ENCODE assay signal across 8 mouse cellular contexts in genomic region chr9:107675671-107676301, GRCm38 (mm10). TPM values are rescaled to one million over a fixed set of nuclear protein-coding genes. Genes with fewer than 3 reads are reported as not detected.
DNase-seq lines count a peak whose midpoint lies in the region; ATAC-seq and TF ChIP-seq lines count a peak whose summit lies in the region.

No protein-coding gene starts in this region.

- H3K27me3 ChIP-seq in forebrain, embryonic 12.5 days: peaks cover 51% of the 10 kb centered on the region
- H3K27me3 ChIP-seq in lung, postnatal 0 days (replicated peaks; ENCODE audit: insufficient read depth, low read length): peaks cover 11% of the 10 kb centered on the region; the same call in 1 of the 2 replicates

- peaks cover 2% of the 10 kb centered on the region; the same call in 1 of the 2 replicates for H3K4me1 ChIP-seq in bone marrow, adult 2 months (ENCODE audit: control insufficient read depth, insufficient read depth, low read length)
- peaks cover 16% of the 10 kb centered on the region for H3K4me1 ChIP-seq in forebrain, embryonic 12.5 days
- H3K4me1 ChIP-seq in lung, postnatal 0 days (ENCODE audit: insufficient read depth, low read depth, low read length): no peaks in the 10 kb centered on the region

- peak; percentile 60 for ATAC-seq in CD4-positive, CD25-positive, alpha-beta regulatory T cell, adult 4 months
- peak; percentile 67 for ATAC-seq in forebrain, embryonic 12.5 days (ENCODE audit: low FRiP score)
- peak; percentile 77 for ATAC-seq in lung, postnatal 0 days

- H3K27ac ChIP-seq in bone marrow, adult 2 months (ENCODE audit: control insufficient read depth, insufficient read depth, low read depth, low read length, poor library complexity): no peak overlapping the region
- no peak overlapping the region for H3K27ac ChIP-seq in forebrain, embryonic 12.5 days
- no peak overlapping the region for H3K27ac ChIP-seq in layer of hippocampus, adult 2 months
- no peak overlapping the region for H3K27ac ChIP-seq in lung, postnatal 0 days (ENCODE audit: low read length)

- peak overlapping the region; percentile 67 for H3K4me2 ChIP-seq in forebrain, embryonic 12.5 days
- peak overlapping the region; percentile 57 for H3K4me2 ChIP-seq in lung, postnatal 0 days (replicated peaks; ENCODE audit: low read depth, low read length)

- no peaks in the 10 kb centered on the region for H3K9me3 ChIP-seq in forebrain, embryonic 12.5 days
- no peaks in the 10 kb centered on the region for H3K9me3 ChIP-seq in lung, postnatal 0 days (ENCODE audit: low read length)

- TF ChIP-seq EP300 in lung, postnatal 0 days (IDR thresholded peaks at IDR 0.05): no peak

- peak overlapping the region; percentile 5 for H3K4me3 ChIP-seq in bone marrow, adult 2 months (replicated peaks; ENCODE audit: control insufficient read depth, low read depth, low read length)
- H3K4me3 ChIP-seq in forebrain, embryonic 12.5 days (replicated peaks): peak overlapping the region; percentile 36
- H3K4me3 ChIP-seq in layer of hippocampus, adult 2 months: peak overlapping the region; percentile 49
- H3K4me3 ChIP-seq in lung, postnatal 0 days (ENCODE audit: low read depth, low read length): peak overlapping the region; percentile 26

- WGBS in bone marrow, adult 2 months: under 1% methylated on average over 39 of the region's 39 CpGs
- under 1% methylated on average over 39 of the region's 39 CpGs for WGBS in forebrain, embryonic 12.5 days
- WGBS in lung, postnatal 0 days: under 1% methylated on average over 39 of the region's 39 CpGs

- intact Hi-C loops in heart, postnatal 25 days (cut with DNase I): loop anchor here (1.0 kb wide), 2 partner anchors 30 to 73 kb away; no protein-coding TSS in a partner anchor

- no peaks in the 10 kb centered on the region for H3K36me3 ChIP-seq in forebrain, embryonic 12.5 days (replicated peaks)
- H3K36me3 ChIP-seq in lung, postnatal 0 days (ENCODE audit: insufficient read depth, low read length): no peaks in the 10 kb centered on the region

- peak overlapping the region; percentile 40 for H3K9ac ChIP-seq in forebrain, embryonic 12.5 days
- no peak overlapping the region for H3K9ac ChIP-seq in lung, postnatal 0 days (replicated peaks; ENCODE audit: low read depth)

- peak; percentile 38 for DNase-seq in heart, postnatal 25 days (ENCODE audit: low spot score)
- peak; percentile 47 to 78 for DNase-seq in layer of hippocampus, adult 2 months (ENCODE audit: low spot score in 2 of 2)
- peak; percentile 84 for DNase-seq in lung, postnatal 0 days (ENCODE audit: low spot score)
- DNase-seq in ovary, postnatal 14 days (ENCODE audit: low spot score): peak; percentile 68
- DNase-seq in thymus, postnatal 14 days: peak; percentile 76

- TF ChIP-seq CTCF in bone marrow, adult 2 months (IDR thresholded peaks at IDR 0.05; ENCODE audit: control insufficient read depth, insufficient read depth, low read length): peak; percentile 39; the same call in 1 of the 2 replicates
- TF ChIP-seq CTCF in layer of hippocampus, adult 2 months (conservative IDR thresholded peaks at IDR 0.05): peak; percentile 94
- TF ChIP-seq CTCF in lung, postnatal 0 days (IDR thresholded peaks at IDR 0.05): peak; percentile 94

- TF ChIP-seq POLR2A in bone marrow, adult 2 months (IDR thresholded peaks at IDR 0.05; ENCODE audit: borderline replicate concordance, control insufficient read depth, low read depth, low read length): no peak

RNA-seq across cellular contexts. Expression of gene Gnat1, which starts 3.7 kb away (rescaled TPM):
- polyA plus RNA-seq in CD4-positive, CD25-positive, alpha-beta regulatory T cell, adult 4 months (2017; shearing (Covaris generic)): 1 to 10 TPM in 1 of 2 experiments, not detected in 1; 1.6 TPM
- not detected in 2 replicates for polyA plus RNA-seq in bone marrow, adult 2 months (2011; ENCODE audit: insufficient read depth, insufficient read length, low replicate concordance, missing spikeins)
- 1.7 and 2.1 TPM in 2 replicates for polyA plus RNA-seq in forebrain, embryonic 12.5 days (2016; fragmentation: Nextera tagmentation; extraction: Ambion mirVana)
- not detected for total RNA-seq in heart, postnatal 25 days (2021)
- total RNA-seq in layer of hippocampus, adult 2 months (2021): under 1 TPM in 1 of 2 experiments, not detected in 1; 0.17 TPM
- polyA plus RNA-seq in lung, postnatal 0 days (2015; fragmentation: Nextera tagmentation; extraction: Ambion mirVana): 0.23 and 0.30 TPM in 2 replicates

RNA-seq across cellular contexts. Expression of gene Slc38a3, which starts 6.5 kb away (rescaled TPM):
- polyA plus RNA-seq in CD4-positive, CD25-positive, alpha-beta regulatory T cell, adult 4 months (2017; shearing (Covaris generic)): not detected
- 1.8 and 4.7 TPM in 2 replicates for polyA plus RNA-seq in bone marrow, adult 2 months (2011; ENCODE audit: insufficient read depth, insufficient read length, low replicate concordance, missing spikeins)
- 8.5 and 10.6 TPM in 2 replicates for polyA plus RNA-seq in forebrain, embryonic 12.5 days (2016; fragmentation: Nextera tagmentation; extraction: Ambion mirVana)
- 10 to 100 TPM; 62.0 to 69.7 TPM for total RNA-seq in heart, postnatal 25 days (2021)
- 10 to 100 TPM; 55.7 to 65.0 TPM for total RNA-seq in layer of hippocampus, adult 2 months (2021)
- 0.51 and 0.81 TPM in 2 replicates for polyA plus RNA-seq in lung, postnatal 0 days (2015; fragmentation: Nextera tagmentation; extraction: Ambion mirVana)

RNA-seq across cellular contexts. Expression of gene Sema3f, which starts 34.5 kb away (rescaled TPM):
- polyA plus RNA-seq in CD4-positive, CD25-positive, alpha-beta regulatory T cell, adult 4 months (2017; shearing (Covaris generic)): not detected
- 3.6 and 5.0 TPM in 2 replicates for polyA plus RNA-seq in bone marrow, adult 2 months (2011; ENCODE audit: insufficient read depth, insufficient read length, low replicate concordance, missing spikeins)
- polyA plus RNA-seq in forebrain, embryonic 12.5 days (2016; fragmentation: Nextera tagmentation; extraction: Ambion mirVana): 13.2 and 15.2 TPM in 2 replicates
- 10 to 100 TPM; 15.1 to 15.8 TPM for total RNA-seq in heart, postnatal 25 days (2021)
- 1 to 10 TPM; 2.8 to 3.5 TPM for total RNA-seq in layer of hippocampus, adult 2 months (2021)
- 23.4 and 24.9 TPM in 2 replicates for polyA plus RNA-seq in lung, postnatal 0 days (2015; fragmentation: Nextera tagmentation; extraction: Ambion mirVana)

RNA-seq across cellular contexts. Expression of gene Gnai2, which starts 40.6 kb away (rescaled TPM):
- 100 to 1,000 TPM; 120 to 139 TPM for polyA plus RNA-seq in CD4-positive, CD25-positive, alpha-beta regulatory T cell, adult 4 months (2017; shearing (Covaris generic))
- polyA plus RNA-seq in bone marrow, adult 2 months (2011; ENCODE audit: insufficient read depth, insufficient read length, low replicate concordance, missing spikeins): 198 and 273 TPM in 2 replicates
- 570 and 587 TPM in 2 replicates for polyA plus RNA-seq in forebrain, embryonic 12.5 days (2016; fragmentation: Nextera tagmentation; extraction: Ambion mirVana)
- 100 to 1,000 TPM; 241 to 257 TPM for total RNA-seq in heart, postnatal 25 days (2021)
- 100 to 1,000 TPM; 208 to 222 TPM for total RNA-seq in layer of hippocampus, adult 2 months (2021)
- 414 and 417 TPM in 2 replicates for polyA plus RNA-seq in lung, postnatal 0 days (2015; fragmentation: Nextera tagmentation; extraction: Ambion mirVana)

Comparison
In these comparisons a context has a peak if more than half of its experiments do, and no peak if none do; other contexts are left out.
1. CTCF ChIP-seq: peak in every context shown above with its lines; median percentile 94 in layer of hippocampus, adult 2 months; 94 in lung, postnatal 0 days; 39 in bone marrow, adult 2 months.